Mouse (Mus musculus) right cerebral cortex, adult 2 months (tissue): ENCODE measurements around the gene Rln1.
A peak's percentile ranks its signal among the peaks of the same experiment; 100 is the strongest.

Source experiments
- DNase-seq, 2 experiments: peaks; one replicate each; pipeline ENCODE4 v3.0.0; 2021 to 2022; ENCODE audit warnings: low spot score in 2 of 2

Rln1 gene

DNA sequence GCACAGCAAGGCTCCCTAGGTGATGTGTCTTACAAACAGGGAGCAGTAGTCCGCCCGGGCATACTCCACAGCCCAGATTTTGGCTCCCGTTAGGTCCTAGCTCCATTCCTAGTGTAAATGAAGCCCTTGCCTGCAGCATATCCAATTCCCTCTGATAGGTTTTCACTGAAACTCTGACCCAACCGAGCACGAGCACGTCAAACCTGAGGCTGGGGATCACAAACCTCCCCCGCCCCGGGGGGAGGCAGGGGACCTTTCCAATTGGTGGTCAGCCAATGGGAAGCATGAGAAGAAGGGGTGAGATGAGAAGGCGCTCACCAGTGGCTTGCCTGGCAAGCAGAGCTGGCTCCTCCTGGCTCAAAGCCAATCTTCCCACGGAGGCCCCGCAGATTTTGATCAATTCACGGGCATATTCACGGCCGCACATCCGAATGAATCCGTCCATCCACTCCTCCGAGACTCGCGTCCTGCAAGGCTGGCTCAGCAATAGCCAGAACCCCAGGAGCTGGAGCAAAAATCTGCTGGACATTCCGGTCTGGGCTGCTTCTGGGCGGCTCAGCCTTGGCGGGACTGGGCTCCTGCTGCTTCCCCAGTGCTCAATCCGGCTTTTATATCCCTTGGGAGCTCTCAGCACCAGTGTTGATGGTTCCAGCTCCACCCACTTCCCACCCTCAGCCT is at the start of gene Rln1:
Gene Rln1 (minus strand): TSS at position 603 of the 678 bp plus-strand sequence.
- peak; percentile 27 to 45 for DNase-seq

DNA sequence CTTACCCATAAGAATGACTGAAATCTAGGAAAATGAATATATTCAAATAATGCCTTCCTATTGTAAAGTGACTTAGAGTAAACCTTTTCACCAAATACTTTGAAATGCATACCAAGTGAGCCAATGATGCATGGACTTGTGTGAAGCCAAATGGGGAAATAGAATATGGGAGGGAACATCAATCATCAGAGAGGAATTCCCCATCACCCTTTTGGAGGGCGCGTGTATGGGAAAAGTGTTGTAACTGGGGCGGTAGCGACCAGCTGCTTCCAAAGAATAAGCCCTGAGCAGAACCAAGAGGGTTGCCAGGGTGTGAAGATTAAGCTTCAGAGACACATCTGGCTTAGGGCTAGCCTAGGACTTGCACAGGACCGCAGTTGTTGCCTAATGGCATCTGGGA is 48.9 kb upstream of the Rln1 start:
- DNase-seq: no peak

DNA sequence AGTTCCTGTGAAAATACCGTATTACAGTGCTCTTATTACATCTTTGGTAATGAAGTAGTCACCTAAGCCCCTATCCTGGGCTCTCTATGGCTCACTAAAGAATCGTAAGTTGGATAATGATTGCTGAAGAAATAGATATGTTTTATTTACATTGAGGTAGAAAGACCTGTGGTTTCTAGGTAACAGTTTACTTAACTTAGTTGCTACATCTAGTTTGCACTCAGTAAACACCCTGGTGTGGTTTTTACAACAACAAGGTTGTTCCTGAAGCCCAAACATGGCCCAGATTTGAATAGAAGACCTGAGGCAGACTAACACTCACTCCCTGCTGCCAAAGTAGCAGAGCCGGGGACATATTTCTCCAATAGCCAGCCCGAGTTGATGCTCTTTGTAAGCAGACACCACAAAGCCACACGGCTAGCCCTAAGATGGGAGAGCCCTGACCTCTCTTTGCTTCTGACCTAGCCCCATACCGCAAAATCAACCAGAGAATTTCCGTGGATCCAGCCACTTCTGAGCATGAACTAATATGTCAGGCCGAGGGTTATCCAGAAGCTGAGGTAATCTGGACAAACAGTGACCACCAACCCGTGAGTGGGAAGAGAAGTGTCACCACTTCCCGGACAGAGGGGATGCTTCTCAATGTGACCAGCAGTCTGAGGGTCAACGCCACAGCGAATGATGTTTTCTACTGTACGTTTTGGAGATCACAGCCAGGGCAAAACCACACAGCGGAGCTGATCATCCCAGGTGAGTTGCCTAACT is 45.6 kb upstream of the Rln1 start:
- DNase-seq: no peak

DNA sequence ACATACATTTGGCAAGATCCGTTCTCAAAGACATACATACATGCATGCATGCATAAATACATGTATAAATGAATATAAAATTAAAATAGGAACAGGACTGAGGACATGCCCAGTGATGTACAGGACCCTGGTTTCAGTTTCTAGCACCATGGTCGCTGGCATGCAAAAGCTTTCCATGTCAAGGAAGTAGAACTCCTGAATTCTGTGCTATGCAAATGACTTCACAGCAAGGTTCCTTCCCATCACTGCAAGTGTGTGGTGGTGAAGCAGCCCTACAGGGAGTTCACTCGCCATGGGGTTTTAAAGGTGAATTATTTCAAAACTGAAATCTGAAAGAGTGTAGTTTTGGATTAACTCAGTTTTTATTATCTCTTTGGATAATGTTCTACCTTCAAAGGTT is 41.9 kb upstream of the Rln1 start:
- DNase-seq: no peak

DNA sequence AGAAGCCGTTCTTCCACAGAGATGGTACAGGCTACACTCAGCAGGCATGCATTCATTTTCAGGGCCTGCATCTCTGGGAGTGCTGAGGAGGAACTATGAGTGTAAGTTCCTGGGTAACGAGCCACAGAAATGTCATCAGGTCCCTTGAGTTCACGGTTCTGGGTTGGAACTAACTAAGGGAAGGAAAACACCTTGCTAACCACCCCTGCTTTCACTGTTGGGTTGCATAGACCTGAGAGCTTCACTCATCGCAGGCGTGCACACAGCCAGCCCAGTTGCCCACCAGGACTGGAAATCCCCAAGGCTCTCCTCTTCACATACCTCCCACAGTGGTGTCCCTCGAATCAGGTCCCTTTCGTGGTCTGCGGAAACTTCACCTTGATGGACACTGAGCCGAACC is 40.5 kb upstream of the Rln1 start:
- DNase-seq: no peak

DNA sequence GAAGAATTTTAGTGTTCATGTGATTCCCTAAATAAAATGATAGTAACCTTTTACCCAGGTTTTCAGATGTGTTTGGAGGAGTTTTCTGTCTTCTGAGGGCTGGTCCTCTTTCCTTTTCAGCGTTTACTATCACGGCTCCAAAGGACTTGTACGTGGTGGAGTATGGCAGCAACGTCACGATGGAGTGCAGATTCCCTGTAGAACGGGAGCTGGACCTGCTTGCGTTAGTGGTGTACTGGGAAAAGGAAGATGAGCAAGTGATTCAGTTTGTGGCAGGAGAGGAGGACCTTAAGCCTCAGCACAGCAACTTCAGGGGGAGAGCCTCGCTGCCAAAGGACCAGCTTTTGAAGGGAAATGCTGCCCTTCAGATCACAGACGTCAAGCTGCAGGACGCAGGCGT is 39.0 kb upstream of the Rln1 start:
- no peak for DNase-seq

DNA sequence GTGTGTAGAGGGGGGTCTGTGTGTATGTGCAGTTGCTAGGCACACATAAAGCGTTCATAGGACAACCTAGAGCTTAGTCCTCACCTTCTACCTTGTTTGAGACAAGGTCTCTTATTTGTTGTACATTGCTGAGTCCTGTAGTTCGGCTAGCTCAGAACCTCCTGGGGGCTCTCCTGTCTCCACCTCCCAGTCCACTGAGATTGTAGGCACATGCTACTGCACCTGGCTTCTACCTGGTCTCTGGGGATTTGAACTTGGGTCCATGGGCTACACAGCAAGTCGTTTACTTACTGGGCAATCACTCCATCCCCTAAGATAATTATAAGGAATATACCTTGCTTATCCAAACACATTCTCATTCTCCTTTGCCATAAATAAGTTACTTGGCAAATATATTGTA is 38.2 kb upstream of the Rln1 start:
- DNase-seq: no peak

DNA sequence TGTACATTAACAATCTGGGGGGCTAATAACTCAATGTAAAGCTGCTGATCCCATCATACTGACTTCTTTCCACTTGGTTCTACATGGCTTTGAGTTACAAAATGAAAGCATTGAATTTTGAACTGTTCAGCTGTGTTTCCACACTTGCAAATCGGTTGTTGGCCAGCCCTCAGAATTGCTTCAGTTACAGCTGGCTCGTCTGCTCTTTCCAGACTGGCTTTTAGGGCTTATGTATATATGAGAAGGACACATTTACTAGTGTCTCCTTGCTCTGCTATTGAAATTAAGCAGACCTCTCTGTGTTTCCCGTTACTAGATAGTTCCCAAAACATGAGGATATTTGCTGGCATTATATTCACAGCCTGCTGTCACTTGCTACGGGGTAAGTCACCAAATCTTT is 37.7 kb upstream of the Rln1 start:
- peak in 1 of 2 experiments; percentile 46 for DNase-seq

DNA sequence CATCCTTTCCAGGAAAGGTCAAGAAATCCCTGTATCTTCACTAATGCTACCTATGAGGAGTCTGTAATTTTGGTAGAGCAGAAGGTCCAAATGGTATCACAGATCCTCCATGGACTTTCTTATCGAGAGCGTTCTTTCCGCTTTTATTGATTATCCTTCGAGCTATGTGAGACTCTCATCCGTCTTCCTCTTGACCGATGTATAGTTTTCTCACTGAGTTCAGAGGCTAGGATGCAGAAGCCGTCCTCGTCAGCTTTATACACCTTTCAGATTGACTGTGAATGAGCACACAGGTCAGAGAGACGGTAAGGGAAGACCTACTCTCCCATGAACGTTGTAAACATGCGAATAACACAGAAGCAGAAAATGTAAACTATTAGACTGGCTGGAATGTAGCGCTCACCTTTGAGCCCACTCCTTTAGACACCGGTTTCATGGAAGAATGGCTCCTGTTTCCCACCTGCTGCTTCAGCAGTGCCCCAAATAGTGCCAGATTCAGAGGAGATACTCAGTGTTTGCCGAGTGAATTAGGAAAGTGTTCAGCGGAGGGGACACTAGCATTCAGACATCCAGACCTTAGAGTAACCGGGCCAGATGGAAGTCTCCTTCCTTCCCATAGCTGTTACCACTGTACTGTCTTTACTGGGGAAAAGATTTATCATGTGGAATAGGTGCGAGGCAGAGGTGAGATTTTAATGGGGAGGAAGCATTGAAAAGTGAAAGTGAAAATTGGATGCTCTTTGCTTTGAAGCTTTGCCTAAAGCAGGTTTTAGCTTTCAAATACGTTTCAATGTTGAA is 37.0 kb upstream of the Rln1 start:
- no peak for DNase-seq

DNA sequence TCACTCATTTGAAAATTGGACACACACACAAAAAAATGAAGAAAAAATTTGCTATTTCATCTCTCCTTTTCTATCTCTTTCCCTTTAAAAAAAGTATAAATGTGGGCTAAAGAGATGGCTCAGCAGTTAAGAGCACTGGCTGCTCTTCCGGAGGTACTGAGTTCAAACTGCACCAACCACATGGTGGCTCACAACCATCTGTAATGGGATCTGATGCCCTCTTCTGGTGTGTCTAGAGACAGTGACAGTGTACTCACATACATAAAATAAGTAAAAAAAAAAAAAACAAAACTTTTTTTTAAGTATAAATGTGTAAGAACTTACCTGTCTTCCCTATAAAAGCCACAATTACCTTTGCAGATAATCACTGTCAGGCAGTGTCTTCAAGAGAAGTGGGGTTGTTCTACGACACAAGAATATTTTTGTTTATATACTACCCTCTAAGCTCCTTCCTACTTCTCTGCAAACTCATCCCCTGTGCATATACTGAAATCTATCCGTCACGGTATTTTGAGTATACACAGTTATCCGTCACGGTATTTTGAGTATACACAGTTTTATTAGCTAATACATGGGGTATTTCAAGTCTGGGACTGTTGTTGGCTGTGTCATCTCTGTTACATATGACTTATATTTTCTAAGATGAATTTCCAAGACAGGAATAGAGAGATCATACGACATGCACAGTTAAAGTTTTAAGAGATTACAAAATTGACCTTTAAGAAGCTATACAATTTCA is 36.2 kb upstream of the Rln1 start:
- no peak for DNase-seq

DNA sequence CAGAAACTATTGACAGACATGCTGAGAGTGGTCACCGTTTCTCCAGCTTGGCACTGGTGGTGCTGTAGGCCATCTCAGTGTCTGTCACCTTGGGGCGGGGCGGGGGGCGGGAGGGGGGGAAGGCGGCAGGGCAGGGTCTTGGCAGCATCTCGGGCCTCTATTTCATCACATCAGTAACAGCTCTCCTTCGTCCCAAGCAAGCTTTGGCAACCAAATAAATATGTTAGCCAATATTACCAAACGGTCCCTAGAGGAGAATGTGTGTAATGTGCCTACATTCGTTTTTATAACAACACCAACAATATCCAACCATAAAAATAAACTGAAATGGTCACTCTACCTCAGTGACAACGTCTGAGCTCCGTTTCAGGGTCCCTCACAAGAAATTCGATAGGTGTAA is 35.6 kb upstream of the Rln1 start:
- DNase-seq: no peak

DNA sequence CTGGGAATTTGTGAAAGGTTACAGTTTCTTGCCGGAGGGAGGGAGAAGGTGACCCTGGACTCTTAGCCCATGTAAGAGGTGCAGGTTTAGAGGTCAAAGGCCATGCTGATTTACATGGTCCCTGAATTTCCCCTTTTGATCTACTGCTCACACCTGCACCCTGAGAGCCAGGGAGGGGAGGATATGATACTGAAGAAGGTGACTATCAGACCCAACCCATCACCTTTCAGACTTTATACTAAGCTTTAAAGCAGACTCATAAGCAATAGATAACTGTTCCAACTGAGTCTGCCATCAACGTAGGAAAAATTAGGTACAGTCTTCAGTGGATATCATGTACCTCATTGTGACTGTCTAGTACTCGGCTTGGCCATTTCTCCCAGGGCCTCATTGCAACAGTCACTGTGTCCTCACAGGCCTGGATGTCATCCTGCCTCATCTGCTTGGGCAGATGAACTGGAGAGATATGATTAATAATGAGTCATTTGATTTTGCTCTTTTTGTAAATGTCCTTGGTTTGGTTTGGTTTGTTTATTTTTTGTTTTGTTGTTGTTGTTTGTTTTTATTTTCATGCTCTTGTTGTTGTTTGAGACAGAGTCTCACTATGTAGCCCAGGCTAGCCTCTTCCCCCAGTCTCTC is 34.3 kb upstream of the Rln1 start:
- DNase-seq: no peak

DNA sequence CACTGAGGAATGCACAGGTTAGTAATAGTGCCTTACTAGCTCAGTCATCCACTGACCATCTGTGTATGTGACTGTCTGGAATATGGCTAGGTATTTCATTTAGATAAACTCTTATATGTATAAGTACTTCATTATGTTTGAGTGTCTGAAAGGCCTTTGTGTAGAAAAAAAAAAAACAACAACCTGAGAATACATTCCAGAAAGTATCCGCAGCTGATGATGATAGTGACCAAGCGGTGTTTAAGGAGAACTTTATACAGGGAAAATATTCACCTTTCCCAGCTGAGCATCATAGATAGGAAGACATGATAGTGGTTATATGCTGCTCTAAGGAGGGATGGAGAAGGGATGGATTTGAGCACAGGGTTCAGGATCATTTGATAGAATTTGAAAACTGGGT is 33.6 kb upstream of the Rln1 start:
- DNase-seq: no peak

DNA sequence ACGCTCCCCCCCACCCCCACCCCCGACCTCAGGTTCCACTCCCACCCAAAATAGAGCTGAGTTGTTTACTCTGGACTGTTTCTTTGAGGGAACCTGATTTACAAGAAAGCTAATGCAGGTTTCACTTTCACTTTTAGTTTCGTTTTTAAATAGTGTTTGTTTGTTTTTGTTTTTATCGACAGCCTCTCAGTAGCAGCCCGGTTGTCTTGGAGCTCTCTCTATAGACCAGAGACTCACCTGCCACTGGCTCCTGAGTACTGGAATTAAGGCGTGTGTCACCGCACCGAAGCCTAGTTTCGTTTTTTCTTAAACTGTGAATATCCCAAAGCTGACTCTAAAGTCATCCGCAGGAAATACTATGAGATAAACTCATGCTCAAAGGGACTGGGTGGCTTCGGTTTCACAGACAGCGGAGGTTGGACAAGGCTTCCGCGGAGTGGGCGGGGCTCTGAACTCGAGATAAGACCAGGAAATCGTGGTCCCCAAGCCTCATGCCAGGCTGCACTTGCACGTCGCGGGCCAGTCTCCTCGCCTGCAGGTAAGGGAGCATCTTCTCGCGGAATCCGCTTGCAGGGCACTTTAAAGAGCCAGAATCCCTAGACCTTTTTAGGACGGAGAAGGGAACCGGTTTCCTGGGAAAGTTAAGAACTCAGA is 32.6 kb upstream of the Rln1 start, which contains the start of the genes Plgrkt and Cd274:
Gene Plgrkt (minus strand): TSS at position 422 of the 654 bp plus-strand sequence.
Gene Cd274 (plus strand): TSS at position 487 of the 654 bp plus-strand sequence.
- DNase-seq: peak; percentile 48 to 65

DNA sequence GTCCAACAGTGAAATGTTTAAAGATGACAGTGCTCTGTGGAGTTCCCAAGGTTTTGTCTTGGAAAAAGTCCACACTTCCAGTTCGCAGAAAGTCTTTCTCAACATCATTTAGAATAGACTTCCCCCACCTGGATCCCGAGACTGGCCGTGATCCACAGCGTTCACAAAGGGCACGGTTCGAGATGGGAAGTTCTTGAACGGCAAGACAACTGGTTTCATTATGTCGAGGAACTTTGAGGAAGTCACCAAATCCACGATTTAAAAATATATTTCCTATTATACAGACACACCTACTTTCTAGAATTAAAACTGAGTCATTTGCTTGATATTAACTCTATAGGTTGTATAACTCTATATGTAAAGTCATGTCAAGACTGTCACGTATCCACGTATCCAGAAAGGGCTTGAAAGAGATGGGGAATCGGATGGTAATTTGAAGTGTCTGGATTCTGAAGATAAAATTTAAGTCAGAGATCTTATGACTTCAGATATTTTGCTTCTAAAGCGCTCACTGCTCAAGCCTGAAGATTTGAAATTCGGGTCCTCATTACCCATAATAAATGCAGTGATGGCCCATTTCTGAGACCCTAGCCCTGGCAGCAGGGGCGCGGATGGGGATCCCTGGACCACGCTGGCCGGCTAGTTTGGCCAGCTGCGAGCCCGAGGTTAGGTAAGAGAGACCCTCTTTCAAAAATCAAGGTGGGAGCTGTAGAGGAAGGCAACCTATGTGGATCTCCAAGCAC is 31.9 kb upstream of the Rln1 start:
- DNase-seq: no peak

DNA sequence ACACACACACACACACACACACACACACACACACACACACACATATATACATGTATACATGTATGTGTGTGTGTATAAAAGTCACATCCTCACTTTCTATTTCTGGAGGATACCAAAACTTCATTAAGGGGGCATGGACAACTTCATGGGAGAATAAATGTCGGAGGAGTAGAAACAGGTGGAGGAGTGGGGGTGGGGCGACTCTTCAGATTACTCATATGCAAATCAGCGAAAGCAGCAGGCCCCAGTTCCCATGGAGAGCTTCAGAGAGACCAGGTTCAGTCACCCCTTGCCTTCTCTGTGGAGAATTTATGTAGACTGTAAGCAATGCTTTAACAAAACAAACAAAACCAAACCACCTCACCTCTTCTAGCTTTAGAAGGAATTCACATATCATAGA is 30.6 kb upstream of the Rln1 start:
- DNase-seq: no peak

DNA sequence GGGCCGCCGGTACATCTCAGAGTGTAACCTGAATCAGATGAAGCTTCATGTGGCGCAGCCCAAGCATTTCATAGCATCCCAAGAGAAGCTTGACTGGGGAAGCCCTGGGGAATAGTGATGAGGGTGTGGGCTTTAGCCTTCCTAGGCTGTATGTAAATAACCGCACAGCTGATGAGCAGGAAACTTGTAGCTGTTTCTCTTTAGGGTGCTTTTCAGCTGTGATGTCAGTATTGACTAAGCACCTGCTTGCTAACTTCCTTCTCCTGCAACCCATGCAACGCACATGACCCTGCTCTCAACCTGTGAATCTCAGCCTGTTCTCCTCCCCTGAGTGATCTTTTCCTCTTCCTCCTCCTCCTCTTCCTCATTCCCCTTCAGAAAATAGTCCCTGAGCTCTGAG is 29.6 kb upstream of the Rln1 start:
- DNase-seq: no peak

DNA sequence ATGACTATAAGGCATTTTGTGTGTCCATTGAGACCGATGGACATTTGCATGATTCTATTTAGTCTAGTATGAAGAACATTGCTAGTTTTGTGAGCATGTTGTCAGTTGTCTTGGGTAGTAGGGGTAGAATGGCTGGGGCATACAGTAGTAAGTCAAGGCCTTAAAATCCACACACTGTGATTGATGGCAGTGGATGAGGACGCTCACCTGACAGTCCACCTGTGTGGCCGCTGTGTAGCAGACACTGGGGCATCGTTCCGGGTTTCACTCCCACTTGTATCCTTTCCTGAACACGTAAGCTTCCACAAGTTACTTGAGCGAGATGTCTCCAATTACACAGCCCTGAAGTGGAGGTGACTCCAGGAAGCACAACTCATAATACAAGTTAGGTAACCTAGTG is 29.1 kb upstream of the Rln1 start:
- DNase-seq: no peak

DNA sequence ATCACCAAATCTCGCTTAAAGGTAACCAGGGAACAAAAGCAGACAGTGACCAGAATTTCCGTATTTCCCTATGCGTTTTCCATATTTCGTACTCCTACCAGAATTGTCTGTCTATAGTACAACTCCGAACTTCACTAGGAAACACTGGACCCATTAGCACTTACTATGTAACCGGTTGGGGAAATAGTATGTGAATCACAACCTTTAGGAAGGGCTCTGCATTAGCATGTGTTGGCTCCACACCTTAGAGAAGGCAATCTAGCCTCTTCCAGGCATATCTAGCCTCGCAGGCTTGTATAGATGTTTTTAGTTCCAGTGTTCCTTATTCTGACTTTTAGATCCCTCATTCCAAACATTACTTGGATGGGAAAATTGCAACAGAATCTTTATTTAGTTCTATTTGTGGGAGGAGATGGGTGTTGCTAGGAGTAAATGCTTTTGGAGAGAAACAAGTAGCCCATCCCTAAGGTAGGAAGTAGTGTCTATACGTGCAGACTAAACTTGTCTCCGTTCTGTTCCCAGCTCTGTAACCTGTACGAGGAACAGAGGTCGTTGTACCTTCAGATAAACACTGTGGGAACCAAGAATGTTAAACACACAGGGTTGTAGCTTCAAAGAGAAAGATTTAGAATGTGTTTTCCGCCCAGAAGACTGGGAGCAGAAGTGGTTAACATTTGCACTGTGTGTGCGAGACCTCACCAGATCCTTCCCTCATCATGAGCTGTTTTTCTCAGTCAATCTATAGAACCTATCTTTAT is 27.9 kb upstream of the Rln1 start:
- no peak for DNase-seq
